Mouse (Mus musculus): ENCODE measurements around the gene Coro1c.

Gene Coro1c

GRCm38 (mm10) chr5:113884750-113885149, 23.8 kb downstream of the Coro1c start:
- DNase-seq (ENCODE audit: low read depth) = no peak

GRCm38 (mm10) chr5:113883384-113883771, 25.2 kb downstream of the Coro1c start:
- DNase-seq (ENCODE audit: low read depth) = no peak

- no peak for DNase-seq (ENCODE audit: low read depth)
Measured at GRCm38 (mm10) chr5:113882566-113883383, 25.8 kb downstream of the Coro1c start.

GRCm38 (mm10) chr5:113881136-113881535, 27.4 kb downstream of the Coro1c start:
- DNase-seq (ENCODE audit: low read depth) = no peak

GRCm38 (mm10) chr5:113878943-113879617, 29.5 kb downstream of the Coro1c start:
- DNase-seq (ENCODE audit: low read depth) = no peak

GRCm38 (mm10) chr5:113877565-113877964, 31.0 kb downstream of the Coro1c start:
- DNase-seq (ENCODE audit: low read depth) = no peak

- no peak for DNase-seq (ENCODE audit: low read depth)
Measured at GRCm38 (mm10) chr5:113876176-113876575, 32.4 kb downstream of the Coro1c start.

GRCm38 (mm10) chr5:113875625-113876024, 32.9 kb downstream of the Coro1c start:
- no peak for DNase-seq (ENCODE audit: low read depth)

- DNase-seq (ENCODE audit: low read depth) = no peak
Measured at GRCm38 (mm10) chr5:113874063-113875024, 34.2 kb downstream of the Coro1c start.

GRCm38 (mm10) chr5:113872936-113873912, 35.3 kb downstream of the Coro1c start:
- DNase-seq (ENCODE audit: low read depth) = no peak

- DNase-seq (ENCODE audit: low read depth) = no peak
Measured at GRCm38 (mm10) chr5:113871903-113872548, 36.5 kb downstream of the Coro1c start.

- DNase-seq (ENCODE audit: low read depth) = no peak
Measured at GRCm38 (mm10) chr5:113870393-113871040, 38.0 kb downstream of the Coro1c start.

GRCm38 (mm10) chr5:113869132-113869531, 39.4 kb downstream of the Coro1c start:
- DNase-seq (ENCODE audit: low read depth) = no peak

- DNase-seq (ENCODE audit: low read depth) = no peak
Measured at GRCm38 (mm10) chr5:113864992-113865391, 43.6 kb downstream of the Coro1c start.

GRCm38 (mm10) chr5:113863994-113864393, 44.6 kb downstream of the Coro1c start:
- DNase-seq (ENCODE audit: low read depth) = no peak

GRCm38 (mm10) chr5:113862418-113862817, 46.1 kb downstream of the Coro1c start:
- DNase-seq (ENCODE audit: low read depth) = no peak

GRCm38 (mm10) chr5:113861294-113861693, 47.3 kb downstream of the Coro1c start:
- no peak for DNase-seq (ENCODE audit: low read depth)

GRCm38 (mm10) chr5:113858971-113859370, 49.6 kb downstream of the Coro1c start:
- no peak for DNase-seq (ENCODE audit: low read depth)

- no peak for DNase-seq (ENCODE audit: low read depth)
Measured at GRCm38 (mm10) chr5:113858550-113858949, 50.0 kb downstream of the Coro1c start.

- DNase-seq (ENCODE audit: low read depth) = no peak
Measured at GRCm38 (mm10) chr5:113857631-113858030, 50.9 kb downstream of the Coro1c start.

All from c-Kit-positive CD71-positive TER-119-negative erythroid progenitor cells, embryonic 14.5 days (primary cell).